Mouse (Mus musculus): ENCODE data around the gene Rasl10b.

Gene Rasl10b

GRCm38 (mm10) chr11:83467120-83467652, 58.2 kb downstream of the Rasl10b start:
- no peak for DNase-seq (ENCODE audit: low spot score)

- DNase-seq (ENCODE audit: low spot score) = no peak
Measured at GRCm38 (mm10) chr11:83468765-83469164, 59.8 kb downstream of the Rasl10b start.
